9 mouse cellular contexts compared by ENCODE assay signal in the genomic region with DNA sequence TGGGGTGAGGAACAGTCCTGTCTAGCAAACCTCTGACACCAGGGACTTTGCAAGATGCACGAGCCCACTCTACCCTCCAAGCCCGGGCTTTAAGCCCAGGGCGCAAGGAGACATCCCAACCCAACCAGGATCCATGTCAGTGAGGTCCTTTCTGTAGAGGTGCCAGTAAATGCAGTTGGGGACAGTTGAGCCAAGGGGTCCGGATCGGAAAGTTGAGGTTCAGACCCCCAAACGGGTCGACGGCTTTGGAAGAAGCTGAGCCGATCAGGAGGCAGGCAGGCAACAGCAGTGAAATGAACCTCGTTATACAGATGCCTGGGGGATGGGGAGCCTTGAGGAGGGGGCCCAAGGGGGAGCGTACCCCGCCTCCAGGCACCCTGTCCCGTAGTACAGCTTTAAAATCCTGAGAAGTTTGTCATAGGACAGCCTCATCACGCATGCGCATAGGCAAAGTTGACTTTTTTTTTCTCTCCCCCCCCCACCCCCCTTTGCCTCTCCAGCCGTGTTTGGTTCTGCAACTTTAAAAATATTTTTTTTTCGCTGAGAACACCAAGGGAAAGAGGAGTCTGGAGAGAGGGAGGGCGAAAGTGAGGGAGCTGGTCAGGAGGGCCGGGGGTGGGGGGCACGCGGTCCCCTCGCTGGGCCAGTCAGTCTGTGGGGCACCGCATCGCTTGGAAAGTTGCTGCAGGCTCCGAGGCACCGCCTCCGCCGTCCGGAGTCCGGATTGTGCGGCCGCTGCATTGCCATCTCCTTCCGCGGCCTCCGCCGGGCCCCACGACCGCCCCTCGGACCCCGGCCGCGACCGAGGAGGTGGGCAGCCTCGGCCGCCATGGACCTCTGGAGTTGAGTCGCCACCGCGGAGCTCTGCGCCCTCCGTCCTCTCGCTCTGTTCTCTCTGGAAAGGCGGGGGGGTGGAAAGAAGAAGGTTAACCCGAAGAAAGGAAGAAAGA. TPM values are rescaled to one million over a fixed set of nuclear protein-coding genes. Genes with fewer than 3 reads are reported as not detected.
DNase-seq lines count a peak whose midpoint lies in the region; ATAC-seq and TF ChIP-seq lines count a peak whose summit lies in the region.
"Had no signal": no experiment of that assay in that cellular context is flagged by ENCODE, and none has a peak within 500 bp of the region (broad histone marks: within the 10 kb centered on the region; RNA-seq: fewer than 3 reads in every experiment).

A gene (plus strand): TSS at position 650 of the 950 bp plus-strand sequence.

- TF ChIP-seq POLR2A in liver, adult 2 months (IDR thresholded peaks at IDR 0.05; ENCODE audit: extremely low read depth, insufficient read depth, low read length): no peak

- peak; percentile 33 for ATAC-seq in forebrain, postnatal 0 days
- ATAC-seq in hindbrain, embryonic 13.5 days (ENCODE audit: low FRiP score): peak; percentile 34; the same call in 1 of the 2 replicates
- peak; percentile 42 for ATAC-seq in neural tube, embryonic 15.5 days (ENCODE audit: low FRiP score)

- 2% methylated on average over 53 of the region's 53 CpGs for WGBS in forebrain, postnatal 0 days
- WGBS in hindbrain, embryonic 13.5 days: 3% methylated on average over 53 of the region's 53 CpGs
- 2% methylated on average over 53 of the region's 53 CpGs for WGBS in liver, adult 2 months
- 1% methylated on average over 50 of the region's 53 CpGs for WGBS in neural tube, embryonic 15.5 days

- H3K36me3 ChIP-seq in forebrain, postnatal 0 days (ENCODE audit: insufficient read depth): no peaks in the 10 kb centered on the region
- no peaks in the 10 kb centered on the region for H3K36me3 ChIP-seq in hindbrain, embryonic 13.5 days
- H3K36me3 ChIP-seq in liver, adult 2 months (ENCODE audit: control insufficient read depth, insufficient read depth, low read length): no peaks in the 10 kb centered on the region
- no peaks in the 10 kb centered on the region for H3K36me3 ChIP-seq in neural tube, embryonic 15.5 days
- H3K36me3 ChIP-seq: G1E had no signal

- no peaks in the 10 kb centered on the region for H3K9me3 ChIP-seq in forebrain, postnatal 0 days (ENCODE audit: low read length)
- no peaks in the 10 kb centered on the region for H3K9me3 ChIP-seq in hindbrain, embryonic 13.5 days
- no peaks in the 10 kb centered on the region for H3K9me3 ChIP-seq in neural tube, embryonic 15.5 days (replicated peaks)

- peak within 1 kb of the TSS; percentile 48 for H3K9ac ChIP-seq in forebrain, postnatal 0 days
- peak within 1 kb of the TSS; percentile 82 for H3K9ac ChIP-seq in hindbrain, embryonic 13.5 days
- peak within 1 kb of the TSS; percentile 53 for H3K9ac ChIP-seq in liver, adult 2 months (ENCODE audit: low read depth, low read length)
- peak within 1 kb of the TSS; percentile 64 for H3K9ac ChIP-seq in neural tube, embryonic 15.5 days (replicated peaks)

- H3K27ac ChIP-seq in forebrain, postnatal 0 days (ENCODE audit: low read depth, low read length): peak within 1 kb of the TSS; percentile 64
- peak within 1 kb of the TSS; percentile 87 for H3K27ac ChIP-seq in hindbrain, embryonic 13.5 days
- no peak within 1 kb of the TSS for H3K27ac ChIP-seq in liver, adult 2 months (replicated peaks; ENCODE audit: insufficient read depth, low read depth, low read length)
- peak within 1 kb of the TSS; percentile 78 for H3K27ac ChIP-seq in neural tube, embryonic 15.5 days (replicated peaks)

- no peak for TF ChIP-seq CTCF in forebrain, postnatal 0 days (IDR thresholded peaks at IDR 0.05; ENCODE audit: low read depth)
- TF ChIP-seq CTCF in liver, adult 2 months (IDR thresholded peaks at IDR 0.05; ENCODE audit: low read depth, low read length): no peak

- DNase-seq in layer of hippocampus, postnatal 10 days (ENCODE audit: low spot score in 2 of 2): peak; percentile 33 to 52
- DNase-seq in layer of hippocampus, adult 11-12 months (ENCODE audit: low spot score): no peak
- peak; percentile 82 for DNase-seq in adrenal gland, adult 2 months
- DNase-seq in forebrain, postnatal 0 days: peak; percentile 53
- peak; percentile 31 for DNase-seq in liver, adult 2 months (ENCODE audit: extremely low read depth, low read depth, low spot score)
- DNase-seq in spleen, postnatal 10 days (ENCODE audit: low spot score in 2 of 2): no peak

- H3K4me2 ChIP-seq in forebrain, postnatal 0 days (ENCODE audit: low read depth): peak within 1 kb of the TSS; percentile 94
- H3K4me2 ChIP-seq in hindbrain, embryonic 13.5 days: peak within 1 kb of the TSS; percentile 90
- peak within 1 kb of the TSS; percentile 96 for H3K4me2 ChIP-seq in neural tube, embryonic 15.5 days

- peaks cover 25% of the 10 kb centered on the region for H3K27me3 ChIP-seq in forebrain, postnatal 0 days (ENCODE audit: insufficient read depth, low read length)
- H3K27me3 ChIP-seq in hindbrain, embryonic 13.5 days: peaks cover 47% of the 10 kb centered on the region
- 0 out of 2 replicates have a peak, but pooled peaks cover 3% of the 10 kb centered on the region for H3K27me3 ChIP-seq in liver, adult 2 months (ENCODE audit: control insufficient read depth, insufficient read depth, low read length)
- H3K27me3 ChIP-seq in neural tube, embryonic 15.5 days (replicated peaks): peaks cover 38% of the 10 kb centered on the region

- H3K4me3 ChIP-seq in forebrain, postnatal 0 days (ENCODE audit: low read depth, low read length): peak within 1 kb of the TSS; percentile 47
- peak within 1 kb of the TSS; percentile 63 for H3K4me3 ChIP-seq in hindbrain, embryonic 13.5 days
- peak within 1 kb of the TSS; percentile 43 for H3K4me3 ChIP-seq in liver, adult 2 months (ENCODE audit: insufficient read depth, low read depth, low read length)
- H3K4me3 ChIP-seq in neural tube, embryonic 15.5 days (replicated peaks): peak within 1 kb of the TSS; percentile 55

- no peaks in the 10 kb centered on the region for H3K79me2 ChIP-seq in liver, adult 2 months (ENCODE audit: control insufficient read depth, insufficient read depth, low read length)

- peaks cover 4% of the 10 kb centered on the region; the same call in 1 of the 2 replicates for H3K4me1 ChIP-seq in forebrain, postnatal 0 days (ENCODE audit: insufficient read depth)
- peaks cover 48% of the 10 kb centered on the region for H3K4me1 ChIP-seq in hindbrain, embryonic 13.5 days (replicated peaks)
- no peaks in the 10 kb centered on the region for H3K4me1 ChIP-seq in liver, adult 2 months (ENCODE audit: control insufficient read depth, insufficient read depth, low read length)
- peaks cover 62% of the 10 kb centered on the region for H3K4me1 ChIP-seq in neural tube, embryonic 15.5 days

RNA-seq across cellular contexts. Expression of the gene that starts here (rescaled TPM):
- 10 to 100 TPM; 18.9 to 19.9 TPM for total RNA-seq in layer of hippocampus, postnatal 10 days (2021)
- 10 to 100 TPM; 35.0 to 51.3 TPM for total RNA-seq in adrenal gland, adult 2 months (2021)
- polyA plus RNA-seq in adrenal gland, adult 2 months (2012; rRNA removed): 79.8 and 92.9 TPM in 2 replicates
- 6.8 and 11.4 TPM in 2 replicates for total RNA-seq in forebrain, postnatal 0 days (2014; rRNA removed)
- 7.3 and 14.3 TPM in 2 replicates for polyA plus RNA-seq in forebrain, postnatal 0 days (2015; fragmentation: Nextera tagmentation; extraction: Ambion mirVana)
- 25.4 and 35.4 TPM in 2 replicates for polyA plus RNA-seq in hindbrain, embryonic 13.5 days (2015; fragmentation: Nextera tagmentation; extraction: Ambion mirVana)
- 0.40 and 0.46 TPM in 2 replicates for total RNA-seq in liver, adult 2 months (2014; rRNA removed)
- polyA plus RNA-seq in liver, adult 2 months (2012; rRNA removed): 1.5 and 3.5 TPM in 2 replicates
- polyA plus RNA-seq in neural tube, embryonic 15.5 days (2015; fragmentation: Nextera tagmentation; extraction: Ambion mirVana): 14.9 and 18.9 TPM in 2 replicates
- polyA plus RNA-seq: G1E had no signal

Comparison
In these comparisons a context has a peak if more than half of its experiments do, and no peak if none do; other contexts are left out.
1. DNase-seq: peak in layer of hippocampus, postnatal 10 days (2 of 2), adrenal gland, adult 2 months (single experiment), forebrain, postnatal 0 days (single experiment) and liver, adult 2 months (single experiment); none in layer of hippocampus, adult 11-12 months (single experiment) and spleen, postnatal 10 days (0 of 2).
2. Peak in every context shown above with its lines, with median percentiles within 50 percentile points of each other: ATAC-seq, H3K4me2 ChIP-seq, H3K4me3 ChIP-seq and H3K9ac ChIP-seq.